23 mouse cellular contexts compared by ENCODE assay signal in the genomic region with DNA sequence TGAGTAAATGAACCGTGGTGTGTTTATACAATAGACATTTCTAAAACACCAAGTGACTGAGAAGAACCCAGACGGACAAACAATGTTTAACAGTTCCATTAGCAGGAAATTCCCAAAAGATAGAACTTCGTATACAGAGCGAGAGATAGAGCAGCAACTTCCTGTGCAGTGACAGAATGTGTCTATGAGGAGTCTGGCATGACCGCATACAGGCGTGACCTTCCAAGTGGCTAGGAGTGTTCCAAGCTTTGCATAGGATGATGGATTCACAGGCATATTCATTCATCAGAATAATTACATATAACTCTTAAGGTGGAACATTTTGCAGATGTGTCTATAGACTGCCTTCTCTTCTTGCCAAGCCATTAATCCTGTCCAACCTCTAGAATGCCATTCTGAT. TPM values are rescaled to one million over a fixed set of nuclear protein-coding genes. Genes with fewer than 3 reads are reported as not detected.
A peak's percentile ranks its signal among the peaks of the same experiment; 100 is the strongest.
DNase-seq lines count a peak whose midpoint lies in the region; ATAC-seq lines count a peak whose summit lies in the region.
"Had no signal": no experiment of that assay in that cellular context is flagged by ENCODE, and none has a peak within 500 bp of the region (broad histone marks: within the 10 kb centered on the region; RNA-seq: fewer than 3 reads in every experiment).

No protein-coding gene starts in this region.

- no peaks in the 10 kb centered on the region for H3K36me3 ChIP-seq in heart, embryonic 16.5 days (ENCODE audit: control insufficient read depth, insufficient read depth)
- no peaks in the 10 kb centered on the region for H3K36me3 ChIP-seq in lung, embryonic 15.5 days
- H3K36me3 ChIP-seq: embryonic facial prominence, embryonic 13.5 days; embryonic facial prominence, embryonic 15.5 days; forebrain, embryonic 10.5 days; forebrain, embryonic 12.5 days had no signal

- no peak for DNase-seq in heart, adult 8-10 months (ENCODE audit: low spot score)
- no peak for DNase-seq in lung, postnatal 10 days
- DNase-seq: adrenal gland, adult 2 months; adrenal gland, postnatal 10 days; adrenal gland, postnatal 25 days; cerebellum, adult 11 months; cerebellum, adult 18-20 months; cerebellum, adult 8-10 months; cerebellum, adult 9-11 months; cerebellum, postnatal 14 days; cerebellum, postnatal 36 days; embryo, embryonic 11 days had no signal

- no peak overlapping the region for H3K9ac ChIP-seq in heart, embryonic 16.5 days (ENCODE audit: low read length)
- H3K9ac ChIP-seq in lung, embryonic 15.5 days = no peak overlapping the region
- H3K9ac ChIP-seq: embryonic facial prominence, embryonic 13.5 days; embryonic facial prominence, embryonic 15.5 days; forebrain, embryonic 12.5 days had no signal

- ATAC-seq in heart, embryonic 16.5 days (replicated peaks; ENCODE audit: extremely low read depth, insufficient read depth, low FRiP score) = 0 out of 2 replicates have a peak, but pooled peaks have one; percentile 41
- ATAC-seq in lung, embryonic 15.5 days (ENCODE audit: borderline replicate concordance, extremely low read depth, low FRiP score, low TSS enrichment) = peak; percentile 57; the same call in 1 of the 2 replicates
- ATAC-seq: forebrain, embryonic 14.5 days; forebrain, embryonic 16.5 days had no signal

- 54% methylated on average over 6 of the region's 6 CpGs for WGBS in heart, embryonic 16.5 days
- 38% methylated on average over 6 of the region's 6 CpGs for WGBS in lung, embryonic 15.5 days

- H3K27me3 ChIP-seq in heart, embryonic 16.5 days (ENCODE audit: control insufficient read depth, insufficient read depth, low read length) = no peaks in the 10 kb centered on the region
- H3K27me3 ChIP-seq in lung, embryonic 15.5 days = no peaks in the 10 kb centered on the region
- H3K27me3 ChIP-seq: embryonic facial prominence, embryonic 13.5 days; embryonic facial prominence, embryonic 15.5 days; forebrain, embryonic 12.5 days had no signal

- H3K27ac ChIP-seq in heart, embryonic 16.5 days (ENCODE audit: low read length) = no peak overlapping the region; the same call in 1 of the 2 replicates
- no peak overlapping the region for H3K27ac ChIP-seq in lung, embryonic 15.5 days
- H3K27ac ChIP-seq: embryonic facial prominence, embryonic 13.5 days; embryonic facial prominence, embryonic 15.5 days; forebrain, embryonic 10.5 days; forebrain, embryonic 12.5 days had no signal

- no peaks in the 10 kb centered on the region for H3K4me1 ChIP-seq in heart, embryonic 16.5 days (ENCODE audit: control insufficient read depth, insufficient read depth, low read length)
- no peaks in the 10 kb centered on the region for H3K4me1 ChIP-seq in lung, embryonic 15.5 days
- H3K4me1 ChIP-seq: embryonic facial prominence, embryonic 13.5 days; embryonic facial prominence, embryonic 15.5 days; forebrain, embryonic 10.5 days; forebrain, embryonic 12.5 days had no signal

- H3K9me3 ChIP-seq in heart, embryonic 16.5 days (replicated peaks; ENCODE audit: control insufficient read depth, low read length) = no peaks in the 10 kb centered on the region
- H3K9me3 ChIP-seq in lung, embryonic 15.5 days = no peaks in the 10 kb centered on the region
- H3K9me3 ChIP-seq: embryonic facial prominence, embryonic 13.5 days; embryonic facial prominence, embryonic 15.5 days; forebrain, embryonic 10.5 days; forebrain, embryonic 12.5 days had no signal

- no peak overlapping the region for H3K4me3 ChIP-seq in heart, embryonic 16.5 days (ENCODE audit: low read length)
- no peak overlapping the region for H3K4me3 ChIP-seq in lung, embryonic 15.5 days
- H3K4me3 ChIP-seq: embryonic facial prominence, embryonic 13.5 days; embryonic facial prominence, embryonic 15.5 days; erythroblast, embryonic 14.5 days; forebrain, embryonic 10.5 days; forebrain, embryonic 12.5 days had no signal

- H3K4me2 ChIP-seq in heart, embryonic 16.5 days (ENCODE audit: low read depth, low read length) = no peak overlapping the region
- H3K4me2 ChIP-seq in lung, embryonic 15.5 days = no peak overlapping the region
- H3K4me2 ChIP-seq: embryonic facial prominence, embryonic 13.5 days; embryonic facial prominence, embryonic 15.5 days; forebrain, embryonic 12.5 days had no signal

RNA-seq across cellular contexts. Expression of a gene that starts 18.1 kb away (rescaled TPM):
- 1.1 and 1.2 TPM in 2 replicates for polyA plus RNA-seq in heart, embryonic 16.5 days (2015; fragmentation: Nextera tagmentation; extraction: Ambion mirVana)
- total RNA-seq in heart, adult 8-10 months (2022) = under 1 TPM in 2 of 4 experiments, not detected in 2; 0.06 to 0.16 TPM
- 1.2 and 2.4 TPM in 2 replicates for polyA plus RNA-seq in lung, embryonic 15.5 days (2015; fragmentation: Nextera tagmentation; extraction: Ambion mirVana)
- total RNA-seq: common myeloid progenitor, adult 5-6 weeks; MEL had no signal
- polyA plus RNA-seq: erythroblast, embryonic 14.5 days had no signal
